ENCODE assay signal across 10 mouse cellular contexts in genomic region chr5:137268131-137268910, GRCm38 (mm10). TPM values are rescaled to one million over a fixed set of nuclear protein-coding genes. Genes with fewer than 3 reads are reported as not detected.
DNase-seq lines count a peak whose midpoint lies in the region; ATAC-seq and TF ChIP-seq lines count a peak whose summit lies in the region.
"Had no signal": no experiment of that assay in that cellular context is flagged by ENCODE, and none has a peak within 500 bp of the region (broad histone marks: within the 10 kb centered on the region; RNA-seq: fewer than 3 reads in every experiment).

No protein-coding gene starts in this region.

- no peak overlapping the region; the same call in 1 of the 2 replicates for H3K9ac ChIP-seq in intestine, embryonic 15.5 days
- no peak overlapping the region for H3K9ac ChIP-seq in stomach, embryonic 15.5 days
- H3K9ac ChIP-seq: liver, embryonic 14.5 days had no signal

- no peaks in the 10 kb centered on the region for H3K27me3 ChIP-seq in kidney, adult 2 months (replicated peaks; ENCODE audit: control insufficient read depth, insufficient read depth, low read length)
- no peaks in the 10 kb centered on the region for H3K27me3 ChIP-seq in intestine, embryonic 15.5 days (replicated peaks)
- H3K27me3 ChIP-seq in stomach, embryonic 15.5 days (replicated peaks): no peaks in the 10 kb centered on the region

- peak; percentile 70 for ATAC-seq in intestine, embryonic 15.5 days
- peak; percentile 27; the same call in 1 of the 2 replicates for ATAC-seq in stomach, embryonic 15.5 days (ENCODE audit: insufficient read depth, low FRiP score, low read depth)
- no peak for ATAC-seq in erythroblast, adult 5-6 weeks (replicated peaks; ENCODE audit: low FRiP score, poor library complexity, severe bottlenecking)

- peak; percentile 36 for DNase-seq in kidney, adult 2 months
- DNase-seq in kidney, adult 8-10 months: no peak
- peak; percentile 29 to 76 for DNase-seq in heart, adult 18-20 months
- DNase-seq in MN1 (ENCODE audit: low spot score): no peak
- no peak for DNase-seq in urinary bladder, postnatal 36 days (ENCODE audit: low spot score in 2 of 2)
- DNase-seq: cerebellum, postnatal 14 days had no signal

- no peaks in the 10 kb centered on the region for H3K4me1 ChIP-seq in kidney, adult 2 months (ENCODE audit: control insufficient read depth, insufficient read depth, low read length)
- peaks cover 9% of the 10 kb centered on the region; the same call in 1 of the 2 replicates for H3K4me1 ChIP-seq in intestine, embryonic 15.5 days (replicated peaks)
- no peaks in the 10 kb centered on the region for H3K4me1 ChIP-seq in stomach, embryonic 15.5 days

- no peak for TF ChIP-seq CTCF in kidney, adult 2 months (conservative IDR thresholded peaks at IDR 0.05; ENCODE audit: insufficient read depth, insufficient read length, low read depth, low read length)

- H3K27ac ChIP-seq in kidney, adult 2 months (ENCODE audit: insufficient read depth, low read depth, low read length): no peak overlapping the region
- peak overlapping the region; percentile 27 for H3K27ac ChIP-seq in intestine, embryonic 15.5 days
- no peak overlapping the region for H3K27ac ChIP-seq in stomach, embryonic 15.5 days
- H3K27ac ChIP-seq: liver, embryonic 14.5 days had no signal

- H3K36me3 ChIP-seq in kidney, adult 2 months (ENCODE audit: control insufficient read depth, insufficient read depth, low read length): no peaks in the 10 kb centered on the region
- no peaks in the 10 kb centered on the region for H3K36me3 ChIP-seq in intestine, embryonic 15.5 days
- H3K36me3 ChIP-seq in stomach, embryonic 15.5 days: no peaks in the 10 kb centered on the region

- peak overlapping the region; percentile 46 for H3K4me2 ChIP-seq in intestine, embryonic 15.5 days (replicated peaks)
- peak overlapping the region; percentile 40 for H3K4me2 ChIP-seq in stomach, embryonic 15.5 days

- 19% methylated on average over 18 of the region's 18 CpGs for WGBS in kidney, adult 2 months
- 21% methylated on average over 16 of the region's 18 CpGs for WGBS in intestine, embryonic 15.5 days
- WGBS in stomach, embryonic 15.5 days: 21% methylated on average over 18 of the region's 18 CpGs

- H3K9me3 ChIP-seq in intestine, embryonic 15.5 days: no peaks in the 10 kb centered on the region
- no peaks in the 10 kb centered on the region for H3K9me3 ChIP-seq in stomach, embryonic 15.5 days

- H3K4me3 ChIP-seq in kidney, adult 2 months (ENCODE audit: insufficient read depth, low read depth, low read length): peak overlapping the region; percentile 7; the same call in 1 of the 2 replicates
- H3K4me3 ChIP-seq in intestine, embryonic 15.5 days (replicated peaks): no peak overlapping the region; the same call in 1 of the 2 replicates
- peak overlapping the region; percentile 9; the same call in 1 of the 2 replicates for H3K4me3 ChIP-seq in stomach, embryonic 15.5 days (replicated peaks)

- TF ChIP-seq POLR2A in kidney, adult 2 months (IDR thresholded peaks at IDR 0.05; ENCODE audit: low read depth, low read length): no peak

RNA-seq across cellular contexts. Expression of gene Ache, which starts 19.0 kb away (rescaled TPM):
- polyA plus RNA-seq in kidney, adult 2 months (2012; rRNA removed): 4.7 and 5.1 TPM in 2 replicates
- 1 to 10 TPM; 1.8 to 2.6 TPM for total RNA-seq in heart, adult 18-20 months (2021)
- 9.5 and 9.7 TPM in 2 replicates for polyA plus RNA-seq in intestine, embryonic 15.5 days (2015; fragmentation: Nextera tagmentation; extraction: Ambion mirVana)
- 9.8 and 12.3 TPM in 2 replicates for polyA plus RNA-seq in stomach, embryonic 15.5 days (2015; fragmentation: Nextera tagmentation; extraction: Ambion mirVana)
- total RNA-seq in erythroblast, adult 5-6 weeks (2015; ENCODE audit: low replicate concordance): 63.5 and 69.6 TPM in 2 replicates
- total RNA-seq in erythroblast, adult 5-6 weeks (2017; ENCODE audit: low replicate concordance): 55.2 and 63.8 TPM in 2 replicates

RNA-seq across cellular contexts. Expression of gene Ufsp1, which starts 26.1 kb away (rescaled TPM):
- 17.3 and 18.4 TPM in 2 replicates for polyA plus RNA-seq in kidney, adult 2 months (2012; rRNA removed)
- total RNA-seq in heart, adult 18-20 months (2021): 10 to 100 TPM in 1 of 2 experiments, 1 to 10 TPM in 1; 8.1 to 10.7 TPM
- polyA plus RNA-seq in intestine, embryonic 15.5 days (2015; fragmentation: Nextera tagmentation; extraction: Ambion mirVana): 7.8 and 8.5 TPM in 2 replicates
- 7.8 and 8.7 TPM in 2 replicates for polyA plus RNA-seq in stomach, embryonic 15.5 days (2015; fragmentation: Nextera tagmentation; extraction: Ambion mirVana)
- 19.0 and 21.7 TPM in 2 replicates for total RNA-seq in erythroblast, adult 5-6 weeks (2015; ENCODE audit: low replicate concordance)
- total RNA-seq in erythroblast, adult 5-6 weeks (2017; ENCODE audit: low replicate concordance): 16.6 and 27.9 TPM in 2 replicates

RNA-seq across cellular contexts. Expression of gene Srrt, which starts 39.2 kb away (rescaled TPM):
- polyA plus RNA-seq in kidney, adult 2 months (2012; rRNA removed): 83.0 and 86.9 TPM in 2 replicates
- total RNA-seq in heart, adult 18-20 months (2021): 10 to 100 TPM; 44.4 to 55.6 TPM
- polyA plus RNA-seq in intestine, embryonic 15.5 days (2015; fragmentation: Nextera tagmentation; extraction: Ambion mirVana): 117 and 120 TPM in 2 replicates
- polyA plus RNA-seq in stomach, embryonic 15.5 days (2015; fragmentation: Nextera tagmentation; extraction: Ambion mirVana): 113 and 122 TPM in 2 replicates
- total RNA-seq in erythroblast, adult 5-6 weeks (2015; ENCODE audit: low replicate concordance): 85.7 and 166 TPM in 2 replicates
- 227 and 383 TPM in 2 replicates for total RNA-seq in erythroblast, adult 5-6 weeks (2017; ENCODE audit: low replicate concordance)

RNA-seq across cellular contexts. Expression of gene Trip6, which starts 45.9 kb away (rescaled TPM):
- 53.2 and 60.2 TPM in 2 replicates for polyA plus RNA-seq in kidney, adult 2 months (2012; rRNA removed)
- total RNA-seq in heart, adult 18-20 months (2021): 10 to 100 TPM; 12.0 to 13.3 TPM
- 63.9 and 64.8 TPM in 2 replicates for polyA plus RNA-seq in intestine, embryonic 15.5 days (2015; fragmentation: Nextera tagmentation; extraction: Ambion mirVana)
- polyA plus RNA-seq in stomach, embryonic 15.5 days (2015; fragmentation: Nextera tagmentation; extraction: Ambion mirVana): 73.2 and 73.4 TPM in 2 replicates
- total RNA-seq in erythroblast, adult 5-6 weeks (2015; ENCODE audit: low replicate concordance): 0.96 and 2.1 TPM in 2 replicates
- total RNA-seq in erythroblast, adult 5-6 weeks (2017; ENCODE audit: low replicate concordance): 2.6 TPM in 1 of 2 replicates, not detected in the other

RNA-seq across cellular contexts. Expression of gene Muc3a, which starts 56.1 kb away (rescaled TPM):
- 0.15 and 0.20 TPM in 2 replicates for polyA plus RNA-seq in kidney, adult 2 months (2012; rRNA removed)
- under 1 TPM; 0.33 to 0.40 TPM for total RNA-seq in heart, adult 18-20 months (2021)
- 15.3 and 15.4 TPM in 2 replicates for polyA plus RNA-seq in intestine, embryonic 15.5 days (2015; fragmentation: Nextera tagmentation; extraction: Ambion mirVana)
- 1.2 and 2.6 TPM in 2 replicates for polyA plus RNA-seq in stomach, embryonic 15.5 days (2015; fragmentation: Nextera tagmentation; extraction: Ambion mirVana)
- 1.9 TPM in 1 of 2 replicates, not detected in the other for total RNA-seq in erythroblast, adult 5-6 weeks (2015; ENCODE audit: low replicate concordance)
- total RNA-seq in erythroblast, adult 5-6 weeks (2017; ENCODE audit: low replicate concordance): not detected in 2 replicates

Comparison
In these comparisons a context has a peak if more than half of its experiments do, and no peak if none do; other contexts are left out.
1. DNase-seq: peak in kidney, adult 2 months (single experiment) and heart, adult 18-20 months (2 of 2); none in kidney, adult 8-10 months (0 of 2), MN1 (single experiment) and urinary bladder, postnatal 36 days (0 of 2).